Mouse (Mus musculus): ENCODE results near the gene Lyzl6. TPM values are rescaled to one million over a fixed set of nuclear protein-coding genes. Genes with fewer than 3 reads are reported as not detected.

The Lyzl6 gene
- polyA plus RNA-seq, 1 experiment, result not detected

GRCm38 (mm10) chr11:103610772-103611171 lies 27.9 kb downstream of the Lyzl6 start:
- no peak for TF ChIP-seq FLI1 (IDR thresholded peaks at IDR 0.05; ENCODE audit: low read length)
- TF ChIP-seq GATA1 (IDR thresholded peaks at IDR 0.05; ENCODE audit: borderline replicate concordance, low read length), result no peak
- H3K36me3 ChIP-seq (replicated peaks; ENCODE audit: low read length), result no peaks in the 10 kb centered on the region

GRCm38 (mm10) chr11:103606611-103607010 lies 32.1 kb downstream of the Lyzl6 start:
- no peak overlapping the region for H3K4me3 ChIP-seq (replicated peaks)
- no peaks in the 10 kb centered on the region for H3K9me3 ChIP-seq
- H3K27me3 ChIP-seq (replicated peaks), result peaks cover 8% of the 10 kb centered on the region
- no peak for TF ChIP-seq FLI1 (IDR thresholded peaks at IDR 0.05; ENCODE audit: low read length)
- TF ChIP-seq GATA1 (IDR thresholded peaks at IDR 0.05; ENCODE audit: borderline replicate concordance, low read length), result no peak
- no peaks in the 10 kb centered on the region for H3K36me3 ChIP-seq (replicated peaks; ENCODE audit: low read length)
- no peaks in the 10 kb centered on the region for H3K4me1 ChIP-seq

More at GRCm38 (mm10) chr11:103610772-103611171, 27.9 kb downstream of the Lyzl6 start:
- Histone ChIP-seq H3K9me3 (no peaks in the 10 kb centered on the region), H3K4me1 (no peaks in the 10 kb centered on the region), H3K27me3 (replicated peaks) (peaks cover 10% of the 10 kb centered on the region), H3K4me3 (replicated peaks) (no peak overlapping the region)

Other genes starting within 250 kb of the Lyzl6 start
- 8.1 and 12.1 TPM in 2 replicates for gene Plekhm1, start 226.2 kb downstream of the Lyzl6 start, polyA plus RNA-seq (2012; ENCODE audit: insufficient read depth, low replicate concordance)
- not detected in 2 replicates for gene Lrrc37a, start 134.3 kb downstream of the Lyzl6 start, polyA plus RNA-seq (2012; ENCODE audit: insufficient read depth, low replicate concordance)
- gene Gm884, start 17.8 kb downstream of the Lyzl6 start, polyA plus RNA-seq (2012; ENCODE audit: insufficient read depth, low replicate concordance), result not detected in 2 replicates
- gene Rprml, start 10.7 kb upstream of the Lyzl6 start, polyA plus RNA-seq (2012; ENCODE audit: insufficient read depth, low replicate concordance), result not detected in 2 replicates
- 4.5 and 7.8 TPM in 2 replicates for gene Gosr2, start 59.0 kb upstream of the Lyzl6 start, polyA plus RNA-seq (2012; ENCODE audit: insufficient read depth, low replicate concordance)
- not detected in 2 replicates for gene Wnt9b, start 110.9 kb upstream of the Lyzl6 start, polyA plus RNA-seq (2012; ENCODE audit: insufficient read depth, low replicate concordance)
- not detected in 2 replicates for gene Wnt3, start 135.3 kb upstream of the Lyzl6 start, polyA plus RNA-seq (2012; ENCODE audit: insufficient read depth, low replicate concordance)

Measured in megakaryocyte, embryonic 14.5 days (primary cell).